Mouse (Mus musculus): Measurements from ENCODE around the gene Nhsl1. TPM values are rescaled to one million over a fixed set of nuclear protein-coding genes. Genes with fewer than 3 reads are reported as not detected.

The Nhsl1 gene
- polyA plus RNA-seq, 2 experiments: 0.50 to 0.64 TPM

DNA sequence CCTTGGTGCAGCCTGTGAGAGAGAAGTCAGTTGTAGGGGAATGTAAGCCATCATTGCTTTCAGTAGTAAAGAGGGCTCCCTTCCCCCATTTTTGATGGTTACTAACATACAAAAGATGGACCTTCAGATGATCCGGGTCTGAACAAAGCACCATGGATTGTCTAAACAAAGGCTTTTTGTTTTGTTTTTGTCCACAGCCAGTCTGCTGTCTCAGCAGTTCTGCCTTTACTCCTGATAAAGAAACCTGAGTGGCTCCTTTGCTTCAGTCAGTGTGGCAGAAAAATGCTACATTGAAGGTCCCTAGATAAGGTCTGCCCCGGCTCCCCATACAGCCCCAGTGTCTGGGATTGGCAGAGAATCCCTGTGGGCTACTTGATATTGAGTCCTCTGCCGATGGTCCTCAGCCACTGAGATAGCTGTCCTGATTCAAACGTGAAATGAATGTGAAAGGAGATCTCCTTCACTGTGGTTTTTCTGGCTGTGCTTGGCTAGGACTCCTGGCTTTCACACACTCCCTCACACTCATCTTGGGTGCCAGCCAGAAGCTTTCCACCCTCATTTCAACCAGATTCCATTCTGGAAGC, 163.9 kb downstream of the Nhsl1 start:
- WGBS (ENCODE audit: insufficient replicate concordance): 31% methylated on average over 4 of the region's 4 CpGs
- Histone ChIP-seq H3K4me2 (ENCODE audit: low read depth) (no peak overlapping the region), H3K4me3 (ENCODE audit: insufficient read depth in 1 of 2, low read depth in 2 of 2, low read length in 2 of 2) (no peak overlapping the region), H3K36me3 (replicated peaks; ENCODE audit: control insufficient read depth, insufficient read depth, low read depth) (no peaks in the 10 kb centered on the region), H3K9me3 (ENCODE audit: control insufficient read depth, low read length) (no peaks in the 10 kb centered on the region), H3K27me3 (ENCODE audit: control insufficient read depth, insufficient read depth, low read length) (no peaks in the 10 kb centered on the region), H3K9ac (replicated peaks) (no peak overlapping the region), H3K27ac (no peak overlapping the region), H3K4me1 (replicated peaks; ENCODE audit: control insufficient read depth in 2 of 2, insufficient read depth in 2 of 2, low read length in 1 of 2) (no peaks in the 10 kb centered on the region)
- ATAC-seq (ENCODE audit: insufficient read depth) (no peak), DNase-seq (ENCODE audit: low read depth in 3 of 3, low spot score in 3 of 3) (no peak)
- TF ChIP-seq CTCF (IDR thresholded peaks at IDR 0.05; ENCODE audit: low read depth): no peak
- TF ChIP-seq EP300 (IDR thresholded peaks at IDR 0.05; ENCODE audit: low read depth): no peak

DNA sequence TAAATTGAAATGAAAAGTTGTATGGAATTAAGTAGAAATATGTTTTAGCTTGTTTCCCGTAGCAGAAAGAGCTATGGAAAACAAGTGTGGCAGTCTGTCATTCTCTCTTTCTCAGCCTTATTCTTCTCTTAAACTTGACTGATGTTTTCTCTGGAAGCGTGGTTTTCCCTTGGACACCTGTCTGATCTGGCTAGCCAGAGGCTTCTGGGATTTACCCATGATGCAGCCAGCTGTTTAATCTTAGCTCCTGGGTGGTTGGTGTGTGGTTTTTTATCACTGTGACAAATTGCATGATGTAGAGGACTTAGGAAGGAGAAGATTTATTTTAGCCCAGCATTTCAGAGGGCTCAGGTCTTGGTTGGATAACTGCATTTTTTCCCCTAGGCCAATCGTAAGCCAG, 164.9 kb downstream of the Nhsl1 start:
- Histone ChIP-seq H3K9me3 (ENCODE audit: control insufficient read depth, low read length) (no peaks in the 10 kb centered on the region), H3K4me3 (ENCODE audit: insufficient read depth in 1 of 2, low read depth in 2 of 2, low read length in 2 of 2) (no peak overlapping the region), H3K4me1 (replicated peaks; ENCODE audit: control insufficient read depth in 2 of 2, insufficient read depth in 2 of 2, low read length in 1 of 2) (no peaks in the 10 kb centered on the region), H3K9ac (replicated peaks) (no peak overlapping the region), H3K27ac (no peak overlapping the region), H3K27me3 (ENCODE audit: control insufficient read depth, insufficient read depth, low read length) (no peaks in the 10 kb centered on the region), H3K36me3 (replicated peaks; ENCODE audit: control insufficient read depth, insufficient read depth, low read depth) (no peaks in the 10 kb centered on the region), H3K4me2 (ENCODE audit: low read depth) (no peak overlapping the region)
- 54% methylated on average over 3 of the region's 3 CpGs for WGBS (ENCODE audit: insufficient replicate concordance)
- no peak for ATAC-seq (ENCODE audit: insufficient read depth)
- no peak for TF ChIP-seq CTCF (IDR thresholded peaks at IDR 0.05; ENCODE audit: low read depth)
- no peak for TF ChIP-seq EP300 (IDR thresholded peaks at IDR 0.05; ENCODE audit: low read depth)
- DNase-seq (ENCODE audit: low read depth in 3 of 3, low spot score in 3 of 3): no peak

DNA sequence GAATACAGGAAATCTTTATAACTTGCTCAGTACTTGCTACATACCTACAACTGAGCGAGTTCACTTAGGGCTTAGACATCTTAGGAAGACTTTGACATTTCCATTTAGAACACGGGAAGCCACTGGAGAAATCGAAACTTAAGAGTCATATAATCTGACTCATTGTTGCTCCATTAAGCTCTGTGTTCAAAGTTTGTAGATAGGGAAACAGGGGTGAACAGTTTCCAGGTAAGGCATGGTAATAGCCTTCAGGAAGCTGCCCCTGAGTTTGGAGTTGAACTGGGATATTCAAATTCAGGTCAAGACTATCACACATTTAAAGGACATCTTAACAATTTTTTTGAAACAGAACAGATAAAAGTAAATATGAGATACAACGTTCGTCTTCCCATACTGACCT, 165.9 kb downstream of the Nhsl1 start:
- Histone ChIP-seq H3K27ac (no peak overlapping the region), H3K4me3 (ENCODE audit: insufficient read depth in 1 of 2, low read depth in 2 of 2, low read length in 2 of 2) (no peak overlapping the region), H3K4me1 (replicated peaks; ENCODE audit: control insufficient read depth in 2 of 2, insufficient read depth in 2 of 2, low read length in 1 of 2) (no peaks in the 10 kb centered on the region), H3K4me2 (ENCODE audit: low read depth) (no peak overlapping the region), H3K9me3 (ENCODE audit: control insufficient read depth, low read length) (no peaks in the 10 kb centered on the region), H3K27me3 (ENCODE audit: control insufficient read depth, insufficient read depth, low read length) (no peaks in the 10 kb centered on the region), H3K36me3 (replicated peaks; ENCODE audit: control insufficient read depth, insufficient read depth, low read depth) (no peaks in the 10 kb centered on the region), H3K9ac (replicated peaks) (no peak overlapping the region)
- TF ChIP-seq CTCF (IDR thresholded peaks at IDR 0.05; ENCODE audit: low read depth): no peak
- TF ChIP-seq EP300 (IDR thresholded peaks at IDR 0.05; ENCODE audit: low read depth): no peak
- WGBS (ENCODE audit: insufficient replicate concordance): 62% methylated on average over 5 of the region's 5 CpGs
- ATAC-seq (ENCODE audit: insufficient read depth) (no peak), DNase-seq (ENCODE audit: low read depth in 3 of 3, low spot score in 3 of 3) (no peak)

DNA sequence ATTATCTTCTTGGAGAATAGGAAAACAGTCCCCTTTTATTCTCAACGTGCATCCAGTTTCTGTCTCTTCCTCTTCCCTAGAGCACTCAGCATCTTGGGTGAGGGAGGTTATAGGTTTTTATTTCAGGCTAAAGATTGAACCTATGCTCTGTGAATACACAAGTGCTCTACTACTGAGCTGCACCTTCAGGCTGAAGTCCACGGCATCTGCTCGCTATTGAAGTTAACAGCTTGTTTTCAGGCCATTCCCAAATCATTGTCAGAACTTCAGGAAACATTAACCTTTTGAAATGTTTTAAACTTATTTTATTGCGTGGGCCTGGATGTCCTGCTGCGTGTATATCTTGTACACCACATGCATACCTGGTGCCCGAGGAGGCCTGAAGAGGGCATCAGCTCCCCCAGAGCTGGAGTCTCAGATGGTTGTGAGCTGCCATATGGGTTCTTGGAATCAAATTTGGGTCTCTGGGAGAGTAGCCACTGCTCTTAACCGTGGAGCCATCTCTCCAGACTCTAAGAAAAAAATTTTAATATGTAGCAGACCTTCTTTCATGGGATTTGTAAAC, 169.5 kb downstream of the Nhsl1 start:
- TF ChIP-seq CTCF (IDR thresholded peaks at IDR 0.05; ENCODE audit: low read depth) (no peak), EP300 (IDR thresholded peaks at IDR 0.05; ENCODE audit: low read depth) (no peak)
- H3K9ac ChIP-seq (replicated peaks): no peak overlapping the region
- H3K4me2 ChIP-seq (ENCODE audit: low read depth): no peak overlapping the region
- ATAC-seq (ENCODE audit: insufficient read depth) (no peak), DNase-seq (ENCODE audit: low read depth in 3 of 3, low spot score in 3 of 3) (no peak)
- no peaks in the 10 kb centered on the region for H3K36me3 ChIP-seq (replicated peaks; ENCODE audit: control insufficient read depth, insufficient read depth, low read depth)
- H3K9me3 ChIP-seq (ENCODE audit: control insufficient read depth, low read length): no peaks in the 10 kb centered on the region
- H3K4me1 ChIP-seq (replicated peaks; ENCODE audit: control insufficient read depth in 2 of 2, insufficient read depth in 2 of 2, low read length in 1 of 2): no peaks in the 10 kb centered on the region
- H3K27me3 ChIP-seq (ENCODE audit: control insufficient read depth, insufficient read depth, low read length): no peaks in the 10 kb centered on the region
- no peak overlapping the region for H3K4me3 ChIP-seq (ENCODE audit: insufficient read depth in 1 of 2, low read depth in 2 of 2, low read length in 2 of 2)
- H3K27ac ChIP-seq: no peak overlapping the region
- WGBS (ENCODE audit: insufficient replicate concordance): 62% methylated on average over 7 of the region's 7 CpGs

DNA sequence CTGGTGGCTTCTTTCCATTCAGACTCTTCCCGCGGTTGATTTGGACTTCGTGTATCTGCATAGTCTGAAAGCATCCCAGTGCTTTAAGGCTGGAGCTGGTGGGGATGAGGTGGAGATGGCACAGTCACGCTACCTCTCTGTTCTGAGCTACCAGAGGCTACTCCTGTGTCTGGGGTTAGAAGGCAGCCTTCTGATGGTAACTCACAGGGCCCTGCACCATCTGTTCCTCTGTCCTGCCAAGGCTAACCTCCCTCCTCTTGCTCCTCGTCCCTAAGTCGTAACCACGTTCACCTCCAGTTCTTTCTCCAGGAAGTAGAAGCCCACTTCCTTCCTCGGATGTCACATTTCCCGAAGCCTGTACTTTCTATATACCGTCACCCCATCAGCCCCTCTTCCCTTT, 171.2 kb downstream of the Nhsl1 start:
- no peak overlapping the region for H3K27ac ChIP-seq
- no peak overlapping the region for H3K9ac ChIP-seq (replicated peaks)
- ATAC-seq (ENCODE audit: insufficient read depth): no peak
- no peaks in the 10 kb centered on the region for H3K4me1 ChIP-seq (replicated peaks; ENCODE audit: control insufficient read depth in 2 of 2, insufficient read depth in 2 of 2, low read length in 1 of 2)
- 41% methylated on average over 10 of the region's 10 CpGs for WGBS (ENCODE audit: insufficient replicate concordance)
- no peak for DNase-seq (ENCODE audit: low read depth in 3 of 3, low spot score in 3 of 3)
- no peaks in the 10 kb centered on the region for H3K27me3 ChIP-seq (ENCODE audit: control insufficient read depth, insufficient read depth, low read length)
- TF ChIP-seq CTCF (IDR thresholded peaks at IDR 0.05; ENCODE audit: low read depth) (no peak), EP300 (IDR thresholded peaks at IDR 0.05; ENCODE audit: low read depth) (no peak)
- no peaks in the 10 kb centered on the region for H3K36me3 ChIP-seq (replicated peaks; ENCODE audit: control insufficient read depth, insufficient read depth, low read depth)
- no peaks in the 10 kb centered on the region for H3K9me3 ChIP-seq (ENCODE audit: control insufficient read depth, low read length)
- no peak overlapping the region for H3K4me2 ChIP-seq (ENCODE audit: low read depth)
- H3K4me3 ChIP-seq (ENCODE audit: insufficient read depth in 1 of 2, low read depth in 2 of 2, low read length in 2 of 2): no peak overlapping the region

Data from liver, embryonic 14.5 days (tissue).